In genomic region chr2:10300771-10301170, GRCm38 (mm10) we compare ENCODE assay signal across 8 mouse cellular contexts.
DNase-seq lines count a peak whose midpoint lies in the region; ATAC-seq lines count a peak whose summit lies in the region.

No protein-coding gene starts in this region.

- H3K9me3 ChIP-seq in kidney, embryonic 15.5 days (replicated peaks) = no peaks in the 10 kb centered on the region
- no peaks in the 10 kb centered on the region for H3K9me3 ChIP-seq in forebrain, embryonic 12.5 days
- H3K9me3 ChIP-seq in hindbrain, embryonic 16.5 days (ENCODE audit: control insufficient read depth, low read length) = no peaks in the 10 kb centered on the region
- H3K9me3 ChIP-seq in midbrain, embryonic 12.5 days = no peaks in the 10 kb centered on the region

- WGBS in kidney, embryonic 15.5 days = 41% methylated on average over 10 of the region's 10 CpGs
- 32% methylated on average over 10 of the region's 10 CpGs for WGBS in forebrain, embryonic 12.5 days
- WGBS in hindbrain, embryonic 16.5 days = 39% methylated on average over 10 of the region's 10 CpGs
- WGBS in midbrain, embryonic 12.5 days = 30% methylated on average over 10 of the region's 10 CpGs

- H3K27me3 ChIP-seq in kidney, embryonic 15.5 days = peaks cover 41% of the 10 kb centered on the region
- H3K27me3 ChIP-seq in forebrain, embryonic 12.5 days = peaks cover 12% of the 10 kb centered on the region; the same call in 1 of the 2 replicates
- H3K27me3 ChIP-seq in hindbrain, embryonic 16.5 days (replicated peaks; ENCODE audit: control insufficient read depth, insufficient read depth, low read length) = no peaks in the 10 kb centered on the region
- peaks cover 12% of the 10 kb centered on the region for H3K27me3 ChIP-seq in midbrain, embryonic 12.5 days

- peaks cover 8% of the 10 kb centered on the region; the same call in 1 of the 2 replicates for H3K4me1 ChIP-seq in kidney, embryonic 15.5 days
- peaks cover 8% of the 10 kb centered on the region; the same call in 1 of the 2 replicates for H3K4me1 ChIP-seq in forebrain, embryonic 12.5 days
- peaks cover 6% of the 10 kb centered on the region; the same call in 1 of the 2 replicates for H3K4me1 ChIP-seq in hindbrain, embryonic 16.5 days (ENCODE audit: control insufficient read depth, insufficient read depth, low read depth, low read length)
- H3K4me1 ChIP-seq in midbrain, embryonic 12.5 days = no peaks in the 10 kb centered on the region

- ATAC-seq in kidney, embryonic 15.5 days (replicated peaks; ENCODE audit: low FRiP score) = peak; percentile 86
- ATAC-seq in forebrain, embryonic 12.5 days (ENCODE audit: low FRiP score) = peak; percentile 84
- ATAC-seq in hindbrain, embryonic 16.5 days = peak; percentile 85
- ATAC-seq in midbrain, embryonic 12.5 days (ENCODE audit: low FRiP score, low read depth) = peak; percentile 91
- ATAC-seq in activated CD4-positive, CD25-positive, alpha-beta regulatory T cell, adult 4 months = no peak

- H3K4me2 ChIP-seq in kidney, embryonic 15.5 days = peak overlapping the region; percentile 43
- H3K4me2 ChIP-seq in forebrain, embryonic 12.5 days = peak overlapping the region; percentile 38
- H3K4me2 ChIP-seq in hindbrain, embryonic 16.5 days (ENCODE audit: low read length) = peak overlapping the region; percentile 61
- H3K4me2 ChIP-seq in midbrain, embryonic 12.5 days (replicated peaks) = peak overlapping the region; percentile 34

- H3K36me3 ChIP-seq in kidney, embryonic 15.5 days = no peaks in the 10 kb centered on the region
- H3K36me3 ChIP-seq in forebrain, embryonic 12.5 days (replicated peaks) = no peaks in the 10 kb centered on the region
- no peaks in the 10 kb centered on the region for H3K36me3 ChIP-seq in hindbrain, embryonic 16.5 days (ENCODE audit: control insufficient read depth, insufficient read depth, low read length)
- no peaks in the 10 kb centered on the region for H3K36me3 ChIP-seq in midbrain, embryonic 12.5 days

- DNase-seq in kidney, adult 18-20 months = no peak
- peak; percentile 84 for DNase-seq in ZHBTc4 (ENCODE audit: low read depth, low spot score)
- no peak for DNase-seq in thymus, postnatal 14 days

- no peak overlapping the region for H3K9ac ChIP-seq in kidney, embryonic 15.5 days
- no peak overlapping the region for H3K9ac ChIP-seq in forebrain, embryonic 12.5 days
- peak overlapping the region; percentile 48 for H3K9ac ChIP-seq in hindbrain, embryonic 16.5 days (ENCODE audit: low read depth, low read length)
- no peak overlapping the region for H3K9ac ChIP-seq in midbrain, embryonic 12.5 days (replicated peaks)

- H3K4me3 ChIP-seq in kidney, embryonic 15.5 days (replicated peaks) = no peak overlapping the region
- 0 out of 2 replicates have a peak overlapping the region, but pooled peaks have one; percentile 4 for H3K4me3 ChIP-seq in forebrain, embryonic 12.5 days (replicated peaks)
- H3K4me3 ChIP-seq in hindbrain, embryonic 16.5 days (ENCODE audit: low read length) = peak overlapping the region; percentile 34
- no peak overlapping the region for H3K4me3 ChIP-seq in midbrain, embryonic 12.5 days

- no peak overlapping the region for H3K27ac ChIP-seq in kidney, embryonic 15.5 days
- H3K27ac ChIP-seq in forebrain, embryonic 12.5 days = no peak overlapping the region
- no peak overlapping the region for H3K27ac ChIP-seq in hindbrain, embryonic 16.5 days (ENCODE audit: low read depth, low read length)
- no peak overlapping the region for H3K27ac ChIP-seq in midbrain, embryonic 12.5 days (replicated peaks)

Comparison
In these comparisons a context has a peak if more than half of its experiments do, and no peak if none do; other contexts are left out.
1. H3K4me3 ChIP-seq: peak in forebrain, embryonic 12.5 days (single experiment) and hindbrain, embryonic 16.5 days (single experiment); none in kidney, embryonic 15.5 days (single experiment) and midbrain, embryonic 12.5 days (single experiment).
2. Peak in every context shown above with its lines, with median percentiles within 50 percentile points of each other: H3K4me2 ChIP-seq.